Mouse (Mus musculus): Measurements from ENCODE around the gene Teddm2.
"Not testable (repeated sequence)": the region's sequence is repeated elsewhere in the genome, so short reads cannot be mapped to it uniquely, and the experiment has no call there.

DNA sequence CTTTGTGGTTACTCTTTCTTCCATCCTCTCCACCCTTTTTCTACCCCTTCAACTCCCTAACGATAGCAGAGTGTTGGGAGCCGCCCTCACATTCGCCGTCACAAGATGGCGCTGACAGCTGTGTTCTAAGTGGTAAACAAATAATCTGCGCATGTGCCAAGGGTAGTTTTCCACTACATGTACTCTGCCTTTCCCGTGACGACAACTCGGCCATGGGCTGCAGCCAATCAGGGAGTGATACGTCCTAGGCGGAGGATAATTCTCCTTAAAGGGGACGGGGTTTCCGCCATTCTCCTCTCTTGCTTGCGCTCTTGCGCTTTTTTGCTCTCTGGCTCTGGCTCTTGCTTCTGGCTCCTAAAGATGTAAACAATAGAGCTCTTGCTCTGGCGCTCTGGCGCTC lies 19.6 kb downstream of the Teddm2 start:
- TF ChIP-seq CTCF (conservative IDR thresholded peaks at IDR 0.05; ENCODE audit: insufficient read depth, insufficient read length, low read depth, low read length); POLR2A (IDR thresholded peaks at IDR 0.05; ENCODE audit: low read depth, low read length): not testable (repeated sequence)
